Mouse (Mus musculus): ENCODE measurements at regions not wholly inside any gene's neighbourhood (a gene's known extent, or its start where the extent isn't known, plus 50 kb on each side); places are given as distances from the start of the nearest gene placed in this dataset.

GRCm38 (mm10) chr1:90370766-90371165 is 167.0 kb downstream of the Ackr3 start:
- TF ChIP-seq CTCF (IDR thresholded peaks at IDR 0.05; ENCODE audit: extremely low read depth, insufficient read depth, insufficient read length, insufficient replicate concordance) = no peak
- no peak for TF ChIP-seq POLR2A (IDR thresholded peaks at IDR 0.05; ENCODE audit: low read depth, low read length)
